Mouse (Mus musculus) kidney, embryonic 15.5 days (tissue): ENCODE data around the gene Wdfy1. TPM values are rescaled to one million over a fixed set of nuclear protein-coding genes. Genes with fewer than 3 reads are reported as not detected.
A peak's percentile ranks its signal among the peaks of the same experiment; 100 is the strongest.

Source experiments
- ATAC-seq: fragments of 200-750 bp; cut with Nextera tagmentation; replicated peaks from 2 replicates; pipeline ENCODE4 v1.8.0; 2017; ENCODE audit warnings: moderate TSS enrichment; ENCODE audit not compliant: low FRiP score
- H3K27ac ChIP-seq: fragments of 300-500 bp; sonication (generic); 2 replicates; pipeline ENCODE4 v1.5.1; 2015; ENCODE audit warnings: mild to moderate bottlenecking, inconsistent platforms
- H3K27me3 ChIP-seq: fragments of 300-500 bp; sonication (generic); 2 replicates; pipeline ENCODE4 v1.6.1; 2015; ENCODE audit warnings: inconsistent platforms
- H3K36me3 ChIP-seq: fragments of 300-500 bp; sonication (generic); 2 replicates; pipeline ENCODE4 v1.6.1; 2015; ENCODE audit warnings: inconsistent platforms
- H3K4me1 ChIP-seq: fragments of 300-500 bp; sonication (generic); 2 replicates; pipeline ENCODE4 v1.6.1; 2015; ENCODE audit warnings: inconsistent platforms
- H3K4me2 ChIP-seq: fragments of 300-500 bp; sonication (generic); 2 replicates; pipeline ENCODE4 v1.6.1; 2015; ENCODE audit warnings: moderate library complexity, mild to moderate bottlenecking, inconsistent platforms
- H3K4me3 ChIP-seq: fragments of 300-500 bp; sonication (generic); replicated peaks from 2 replicates; pipeline ENCODE4 v1.5.1; 2015; ENCODE audit warnings: mild to moderate bottlenecking, inconsistent platforms
- H3K9ac ChIP-seq: fragments of 300-500 bp; sonication (generic); 2 replicates; pipeline ENCODE4 v1.6.1; 2015; ENCODE audit warnings: mild to moderate bottlenecking, inconsistent platforms
- H3K9me3 ChIP-seq: fragments of 300-500 bp; sonication (generic); replicated peaks from 2 replicates; pipeline ENCODE4 v1.6.1; 2016; ENCODE audit warnings: inconsistent platforms
- WGBS: fragments of 180-500 bp; shearing (Covaris S2); methylation state at CpG from one replicate; pipeline ENCODE4 v1.1.7; 2015; ENCODE audit warnings: mixed read lengths; 5-methylcytosine and 5-hydroxymethylcytosine counted together
- polyA plus RNA-seq: library from polyadenylated mRNA; unstranded; fragments of >200 nt; fragmentation: Nextera tagmentation; extraction: Ambion mirVana; gene quantifications from 2 replicates; pipeline ENCODE4 v1.2.1, GENCODE M21; 2015

Gene Wdfy1
- polyA plus RNA-seq, 1 experiment from 2014 or later: 47.5 TPM

- Histone ChIP-seq H3K9me3 (no peaks in the 10 kb centered on the region), H3K9ac (no peak overlapping the region), H3K4me1 (0 out of 2 replicates have a peak, but pooled peaks cover 5% of the 10 kb centered on the region), H3K4me3 (no peak overlapping the region), H3K27ac (no peak overlapping the region), H3K27me3 (no peaks in the 10 kb centered on the region), H3K36me3 (peaks cover 58% of the 10 kb centered on the region), H3K4me2 (no peak overlapping the region)
- no peak for ATAC-seq
- 86% methylated on average over 3 of the region's 3 CpGs for WGBS
These were observed 6.5 kb upstream of the Wdfy1 start for GRCm38 (mm10) chr1:79782433-79782832.

GRCm38 (mm10) chr1:79778011-79778410 is 2.1 kb upstream of the Wdfy1 start:
- Histone ChIP-seq H3K36me3 (peaks cover 53% of the 10 kb centered on the region), H3K4me3 (no peak overlapping the region), H3K9me3 (no peaks in the 10 kb centered on the region), H3K4me1 (0 out of 2 replicates have a peak, but pooled peaks cover 8% of the 10 kb centered on the region), H3K4me2 (no peak overlapping the region), H3K9ac (no peak overlapping the region), H3K27ac (no peak overlapping the region), H3K27me3 (no peaks in the 10 kb centered on the region)
- no peak for ATAC-seq
- WGBS: 80% methylated on average over 11 of the region's 11 CpGs

GRCm38 (mm10) chr1:79774164-79774780 is 1.7 kb downstream of the Wdfy1 start:
- 79% methylated on average over 4 of the region's 4 CpGs for WGBS
- H3K36me3 ChIP-seq: peaks cover 15% of the 10 kb centered on the region
- H3K4me3 ChIP-seq: no peak overlapping the region
- H3K27ac ChIP-seq: no peak overlapping the region
- H3K9me3 ChIP-seq: no peaks in the 10 kb centered on the region
- H3K9ac ChIP-seq: no peak overlapping the region
- 0 out of 2 replicates have a peak, but pooled peaks cover 8% of the 10 kb centered on the region for H3K4me1 ChIP-seq
- ATAC-seq: no peak
- no peaks in the 10 kb centered on the region for H3K27me3 ChIP-seq
- H3K4me2 ChIP-seq: no peak overlapping the region

GRCm38 (mm10) chr1:79768231-79768630 is 7.7 kb downstream of the Wdfy1 start:
- Histone ChIP-seq H3K27ac (no peak overlapping the region), H3K9ac (no peak overlapping the region), H3K36me3 (no peaks in the 10 kb centered on the region), H3K4me2 (no peak overlapping the region), H3K9me3 (no peaks in the 10 kb centered on the region), H3K4me3 (no peak overlapping the region), H3K4me1 (no peaks in the 10 kb centered on the region), H3K27me3 (no peaks in the 10 kb centered on the region)
- 55% methylated on average over 1 of the region's 1 CpGs for WGBS
- no peak for ATAC-seq

GRCm38 (mm10) chr1:79764483-79764882 is 11.5 kb downstream of the Wdfy1 start:
- H3K9me3 ChIP-seq: no peaks in the 10 kb centered on the region
- WGBS: 86% methylated on average over 1 of the region's 1 CpGs
- H3K27me3 ChIP-seq: no peaks in the 10 kb centered on the region
- no peak overlapping the region for H3K4me2 ChIP-seq
- no peaks in the 10 kb centered on the region for H3K36me3 ChIP-seq
- no peak for ATAC-seq
- H3K9ac ChIP-seq: no peak overlapping the region
- no peak overlapping the region for H3K27ac ChIP-seq
- no peak overlapping the region for H3K4me3 ChIP-seq
- peaks cover 21% of the 10 kb centered on the region for H3K4me1 ChIP-seq

GRCm38 (mm10) chr1:79764031-79764430 is 11.9 kb downstream of the Wdfy1 start:
- WGBS: 90% methylated on average over 2 of the region's 2 CpGs
- no peaks in the 10 kb centered on the region for H3K36me3 ChIP-seq
- no peak for ATAC-seq
- no peaks in the 10 kb centered on the region for H3K9me3 ChIP-seq
- H3K4me2 ChIP-seq: no peak overlapping the region
- peaks cover 21% of the 10 kb centered on the region for H3K4me1 ChIP-seq
- H3K4me3 ChIP-seq: no peak overlapping the region
- H3K27ac ChIP-seq: no peak overlapping the region
- no peak overlapping the region for H3K9ac ChIP-seq
- H3K27me3 ChIP-seq: no peaks in the 10 kb centered on the region

GRCm38 (mm10) chr1:79762282-79763250 is 13.4 kb downstream of the Wdfy1 start:
- H3K4me3 ChIP-seq: peak overlapping the region; percentile 92
- WGBS: 49% methylated on average over 16 of the region's 16 CpGs
- no peak for ATAC-seq

GRCm38 (mm10) chr1:79761917-79762271 is 14.0 kb downstream of the Wdfy1 start:
- Histone ChIP-seq H3K9ac (0 out of 2 replicates have a peak overlapping the region, but pooled peaks have one; percentile 23), H3K4me3 (peak overlapping the region; percentile 92), H3K4me1 (peaks cover 27% of the 10 kb centered on the region), H3K36me3 (no peaks in the 10 kb centered on the region), H3K27me3 (no peaks in the 10 kb centered on the region), H3K9me3 (no peaks in the 10 kb centered on the region), H3K4me2 (peak overlapping the region; percentile 69), H3K27ac (no peak overlapping the region)
- 0 out of 2 replicates have a peak, but pooled peaks have one; percentile 12 for ATAC-seq
- under 1% methylated on average over 6 of the region's 6 CpGs for WGBS

More at GRCm38 (mm10) chr1:79762282-79763250, 13.4 kb downstream of the Wdfy1 start:
- H3K4me1 ChIP-seq: peaks cover 27% of the 10 kb centered on the region
- H3K9me3 ChIP-seq: no peaks in the 10 kb centered on the region
- H3K4me2 ChIP-seq: peak overlapping the region; percentile 69
- H3K36me3 ChIP-seq: no peaks in the 10 kb centered on the region
- H3K27ac ChIP-seq: no peak overlapping the region
- H3K9ac ChIP-seq: no peak overlapping the region
- no peaks in the 10 kb centered on the region for H3K27me3 ChIP-seq

GRCm38 (mm10) chr1:79761106-79761916 is 14.6 kb downstream of the Wdfy1 start:
- peak overlapping the region; percentile 92 for H3K4me3 ChIP-seq
- ATAC-seq: peak; percentile 96
- WGBS: under 1% methylated on average over 64 of the region's 65 CpGs
- H3K4me2 ChIP-seq: peak overlapping the region; percentile 69
- H3K36me3 ChIP-seq: no peaks in the 10 kb centered on the region
- peak overlapping the region; percentile 87 for H3K9ac ChIP-seq
- no peaks in the 10 kb centered on the region for H3K27me3 ChIP-seq
- no peak overlapping the region for H3K27ac ChIP-seq
- no peaks in the 10 kb centered on the region for H3K9me3 ChIP-seq
- peaks cover 27% of the 10 kb centered on the region for H3K4me1 ChIP-seq

GRCm38 (mm10) chr1:79760656-79761055 is 15.3 kb downstream of the Wdfy1 start:
- peak; percentile 30 for ATAC-seq
- peaks cover 27% of the 10 kb centered on the region for H3K4me1 ChIP-seq
- H3K27me3 ChIP-seq: no peaks in the 10 kb centered on the region
- peak overlapping the region; percentile 69 for H3K4me2 ChIP-seq
- H3K4me3 ChIP-seq: peak overlapping the region; percentile 92
- WGBS: 10% methylated on average over 11 of the region's 11 CpGs
- no peak overlapping the region for H3K27ac ChIP-seq
- H3K9ac ChIP-seq: peak overlapping the region; percentile 87
- H3K36me3 ChIP-seq: no peaks in the 10 kb centered on the region
- H3K9me3 ChIP-seq: no peaks in the 10 kb centered on the region

GRCm38 (mm10) chr1:79759436-79759972 is 16.4 kb downstream of the Wdfy1 start:
- 71% methylated on average over 5 of the region's 5 CpGs for WGBS
- no peak for ATAC-seq
- Histone ChIP-seq H3K4me3 (peak overlapping the region; percentile 15; the same call in 1 of the 2 replicates), H3K36me3 (no peaks in the 10 kb centered on the region), H3K9me3 (no peaks in the 10 kb centered on the region), H3K27ac (no peak overlapping the region), H3K4me1 (peaks cover 29% of the 10 kb centered on the region), H3K27me3 (no peaks in the 10 kb centered on the region), H3K9ac (no peak overlapping the region), H3K4me2 (peak overlapping the region; percentile 32; the same call in 1 of the 2 replicates)
